Mouse (Mus musculus) midbrain, postnatal 0 days (tissue): ENCODE data around the gene H2al1i. TPM values are rescaled to one million over a fixed set of nuclear protein-coding genes. Genes with fewer than 3 reads are reported as not detected.
"Not testable (repeated sequence)": the region's sequence is repeated elsewhere in the genome, so short reads cannot be mapped to it uniquely, and the experiment has no call there.

Experiments used
- ATAC-seq: fragments of 200-750 bp; cut with Nextera tagmentation; 2 replicates; pipeline ENCODE4 v1.8.0; 2017; ENCODE audit warnings: moderate number of reproducible peaks, mild to moderate bottlenecking, moderate TSS enrichment, moderate library complexity; ENCODE audit not compliant: low FRiP score
- DNase-seq: peaks from one replicate; pipeline ENCODE4 v3.0.0-alpha.2; 2015; ENCODE audit warnings: low spot score
- H3K27ac ChIP-seq: fragments of 300-500 bp; sonication (generic); 2 replicates; pipeline ENCODE4 v1.5.1; 2014; ENCODE audit warnings: low read depth, mild to moderate bottlenecking, low read length, mixed read lengths
- H3K27me3 ChIP-seq: fragments of 300-500 bp; sonication (generic); 2 replicates; pipeline ENCODE4 v1.6.1; 2014; ENCODE audit warnings: low read length, control low read depth, mixed read lengths; ENCODE audit not compliant: insufficient read depth
- H3K36me3 ChIP-seq: fragments of 300-500 bp; sonication (generic); 2 replicates; pipeline ENCODE4 v1.6.1; 2014; ENCODE audit warnings: low read length, control low read depth, mixed read lengths; ENCODE audit not compliant: insufficient read depth
- H3K4me1 ChIP-seq: fragments of 300-500 bp; sonication (generic); 2 replicates; pipeline ENCODE4 v1.6.1; 2014; ENCODE audit warnings: mild to moderate bottlenecking, control low read depth, antibody characterized with exemption, low read length, mixed read lengths; ENCODE audit not compliant: insufficient read depth
- H3K4me2 ChIP-seq: fragments of 300-500 bp; sonication (generic); 2 replicates; pipeline ENCODE4 v1.6.1; 2014; ENCODE audit warnings: low read depth, mild to moderate bottlenecking, low read length, mixed read lengths; ENCODE audit not compliant: poor library complexity, severe bottlenecking
- H3K4me3 ChIP-seq: fragments of 300-500 bp; sonication (generic); 2 replicates; pipeline ENCODE4 v1.5.1; 2014; ENCODE audit warnings: low read depth, mild to moderate bottlenecking, low read length, moderate library complexity
- H3K9ac ChIP-seq: fragments of 300-500 bp; sonication (generic); replicated peaks from 2 replicates; pipeline ENCODE4 v1.6.1; 2014; ENCODE audit warnings: mild to moderate bottlenecking, low read length, moderate library complexity, mixed read lengths; ENCODE audit not compliant: poor library complexity, severe bottlenecking
- H3K9me3 ChIP-seq: fragments of 300-500 bp; sonication (generic); 2 replicates; pipeline ENCODE4 v1.6.1; 2016; ENCODE audit warnings: low read length, control low read depth
- CTCF ChIP-seq: IDR thresholded peaks from 2 replicates; pipeline ENCODE4 v1.5.1; 2016; ENCODE audit warnings: antibody characterized with exemption, mild to moderate bottlenecking
- WGBS: fragments of 180-500 bp; shearing (Covaris S2); extraction: QIAGEN DNeasy Blood & Tissue Kit; methylation state at CpG from one replicate; pipeline ENCODE4 v1.1.7; 2014; 5-methylcytosine and 5-hydroxymethylcytosine counted together
- polyA plus RNA-seq: library from polyadenylated mRNA; unstranded; fragments of >200 nt; fragmentation: Nextera tagmentation; extraction: Ambion mirVana; gene quantifications from 2 replicates; pipeline ENCODE4 v1.2.1, GENCODE M21; 2015
- total RNA-seq: library from RNA; depleted of rRNA; stranded (reverse); fragments of >200 nt; gene quantifications from 2 replicates; pipeline ENCODE4 v1.2.3, GENCODE M21; 2014

The H2al1i gene
- total and polyA plus RNA-seq, 2 experiments from 2014 or later = not detected

- not testable (repeated sequence) for H3K4me1 ChIP-seq, DNase-seq, H3K27me3 ChIP-seq, H3K9me3 ChIP-seq, H3K4me2 ChIP-seq, H3K27ac ChIP-seq, ATAC-seq, H3K4me3 ChIP-seq, H3K9ac ChIP-seq, H3K36me3 ChIP-seq
- WGBS = no CpG with 5 or more reads among the region's 3 CpGs
Measured at GRCm38 (mm10) chrX:11311634-11312033, 12.8 kb upstream of the H2al1i start, which contains the start of gene H2al1e. H2al1e (plus strand) TSS chrX:11311934.

- not testable (repeated sequence) for ATAC-seq, H3K4me2 ChIP-seq, H3K9ac ChIP-seq, DNase-seq, H3K36me3 ChIP-seq, H3K27me3 ChIP-seq, H3K4me1 ChIP-seq, H3K9me3 ChIP-seq, H3K4me3 ChIP-seq, H3K27ac ChIP-seq
- WGBS = no CpG with 5 or more reads among the region's 6 CpGs
Measured at GRCm38 (mm10) chrX:11314858-11315257, 9.6 kb upstream of the H2al1i start, which contains the start of gene H2al1f. H2al1f (plus strand) TSS chrX:11315158.

DNA sequence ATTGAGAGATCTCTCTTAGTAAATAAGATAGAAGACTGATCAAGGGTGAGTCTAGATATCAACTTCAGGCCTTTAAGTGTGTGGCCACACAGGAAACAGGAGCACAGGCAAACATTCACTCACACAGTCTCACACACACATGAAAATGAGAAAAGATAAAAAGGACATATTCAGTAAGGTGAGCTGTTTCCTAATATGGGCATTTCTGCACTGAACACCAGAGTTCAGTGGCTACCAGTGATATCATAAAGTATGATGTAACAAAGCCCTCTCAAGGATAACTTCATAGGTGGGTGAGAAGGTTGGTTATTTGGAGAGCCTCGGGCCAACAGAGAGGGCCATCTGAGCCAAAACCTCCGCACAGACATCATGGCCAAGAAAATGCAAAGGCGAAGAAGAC is 6.5 kb upstream of the H2al1i start, which contains the start of gene H2al1g:
H2al1g (plus strand) TSS at position 301 of the 400 bp plus-strand sequence.
- no CpG with 5 or more reads among the region's 3 CpGs for WGBS
- H3K36me3 ChIP-seq, H3K27ac ChIP-seq, H3K4me2 ChIP-seq, H3K9ac ChIP-seq, ATAC-seq, H3K27me3 ChIP-seq, H3K4me1 ChIP-seq, DNase-seq, H3K9me3 ChIP-seq, H3K4me3 ChIP-seq: not testable (repeated sequence)

GRCm38 (mm10) chrX:11321192-11321591 is 3.3 kb upstream of the H2al1i start, which contains the start of gene H2al1h:
H2al1h (plus strand) TSS chrX:11321492.
- H3K36me3 ChIP-seq, H3K9ac ChIP-seq, DNase-seq, ATAC-seq, H3K4me1 ChIP-seq, H3K27me3 ChIP-seq, H3K4me3 ChIP-seq, H3K4me2 ChIP-seq, H3K27ac ChIP-seq, H3K9me3 ChIP-seq: not testable (repeated sequence)
- no CpG with 5 or more reads among the region's 6 CpGs for WGBS

- H3K27ac ChIP-seq, H3K4me2 ChIP-seq, H3K36me3 ChIP-seq, H3K4me3 ChIP-seq, ATAC-seq, H3K9ac ChIP-seq, DNase-seq, H3K27me3 ChIP-seq, H3K4me1 ChIP-seq, H3K9me3 ChIP-seq: not testable (repeated sequence)
- WGBS = 97% methylated on average over 2 of the region's 2 CpGs
Measured at GRCm38 (mm10) chrX:11327522-11327921, 3.1 kb downstream of the H2al1i start, which contains the start of gene H2al1j. H2al1j (plus strand) TSS chrX:11327822.

GRCm38 (mm10) chrX:11345762-11346161 is 21.3 kb downstream of the H2al1i start:
- ATAC-seq (no peak), DNase-seq (peak; percentile 9)
- TF ChIP-seq CTCF = no peak
- H3K4me3 ChIP-seq = no peak overlapping the region
- H3K27me3 ChIP-seq = 0 out of 2 replicates have a peak, but pooled peaks cover 2% of the 10 kb centered on the region
- H3K4me2 ChIP-seq = no peak overlapping the region
- H3K4me1 ChIP-seq = no peaks in the 10 kb centered on the region
- WGBS = 51% methylated on average over 9 of the region's 9 CpGs
- no peaks in the 10 kb centered on the region for H3K9me3 ChIP-seq
- H3K36me3 ChIP-seq = no peaks in the 10 kb centered on the region
- H3K27ac ChIP-seq = no peak overlapping the region
- H3K9ac ChIP-seq = no peak overlapping the region
